In genomic region chr6:142746765-142747164, GRCm38 (mm10) we compare ENCODE assay signal across 1 mouse cellular context.
TF ChIP-seq lines count a peak whose summit lies in the region.

No protein-coding gene starts in this region.

TF ChIP-seq in CH12.LX, 34 proteins besides CTCF, POLR2A, EP300 and RAD21 (continued from another document):
- no peak for TF ChIP-seq JUN (IDR thresholded peaks at IDR 0.05; ENCODE audit: insufficient read depth, low read depth, low read length)
- TF ChIP-seq TBP (conservative IDR thresholded peaks at IDR 0.05; ENCODE audit: low read depth, low read length): no peak
- no peak for TF ChIP-seq SIN3A (IDR thresholded peaks at IDR 0.05; ENCODE audit: low read length)
- TF ChIP-seq MAZ (IDR thresholded peaks at IDR 0.05; ENCODE audit: low read depth, low read length): no peak
- TF ChIP-seq ELF1 (IDR thresholded peaks at IDR 0.05; ENCODE audit: low read depth, low read length): no peak
- TF ChIP-seq GABPA (IDR thresholded peaks at IDR 0.05; ENCODE audit: insufficient replicate concordance, low read depth, low read length): no peak
- no peak for TF ChIP-seq KAT2A (IDR thresholded peaks at IDR 0.05; ENCODE audit: insufficient replicate concordance, low read length)
- TF ChIP-seq UBTF (IDR thresholded peaks at IDR 0.05; ENCODE audit: low read depth, low read length): no peak
- no peak for TF ChIP-seq ZKSCAN1 (IDR thresholded peaks at IDR 0.05; ENCODE audit: borderline replicate concordance, low read depth, low read length)
- TF ChIP-seq ETS1 (conservative IDR thresholded peaks at IDR 0.05; ENCODE audit: low read depth, low read length): no peak
- TF ChIP-seq MAFK (IDR thresholded peaks at IDR 0.05; ENCODE audit: insufficient replicate concordance, low read length): no peak
